Mouse (Mus musculus) bone marrow, adult 2 months (tissue): Measurements from ENCODE around the gene Sec16a.

ENCODE experiments used
- CTCF ChIP-seq: fragments of 200-500 bp; IDR thresholded peaks from 2 replicates; pipeline ENCODE4 v1.5.1; 2011; ENCODE audit warnings: low read length, control low read depth; ENCODE audit not compliant: control insufficient read depth, insufficient read depth
- POLR2A ChIP-seq: fragments of 200-500 bp; IDR thresholded peaks from 2 replicates; pipeline ENCODE4 v1.6.1; 2011; ENCODE audit warnings: low read depth, mild to moderate bottlenecking, control low read depth, low read length, borderline replicate concordance; ENCODE audit not compliant: control insufficient read depth

DNA sequence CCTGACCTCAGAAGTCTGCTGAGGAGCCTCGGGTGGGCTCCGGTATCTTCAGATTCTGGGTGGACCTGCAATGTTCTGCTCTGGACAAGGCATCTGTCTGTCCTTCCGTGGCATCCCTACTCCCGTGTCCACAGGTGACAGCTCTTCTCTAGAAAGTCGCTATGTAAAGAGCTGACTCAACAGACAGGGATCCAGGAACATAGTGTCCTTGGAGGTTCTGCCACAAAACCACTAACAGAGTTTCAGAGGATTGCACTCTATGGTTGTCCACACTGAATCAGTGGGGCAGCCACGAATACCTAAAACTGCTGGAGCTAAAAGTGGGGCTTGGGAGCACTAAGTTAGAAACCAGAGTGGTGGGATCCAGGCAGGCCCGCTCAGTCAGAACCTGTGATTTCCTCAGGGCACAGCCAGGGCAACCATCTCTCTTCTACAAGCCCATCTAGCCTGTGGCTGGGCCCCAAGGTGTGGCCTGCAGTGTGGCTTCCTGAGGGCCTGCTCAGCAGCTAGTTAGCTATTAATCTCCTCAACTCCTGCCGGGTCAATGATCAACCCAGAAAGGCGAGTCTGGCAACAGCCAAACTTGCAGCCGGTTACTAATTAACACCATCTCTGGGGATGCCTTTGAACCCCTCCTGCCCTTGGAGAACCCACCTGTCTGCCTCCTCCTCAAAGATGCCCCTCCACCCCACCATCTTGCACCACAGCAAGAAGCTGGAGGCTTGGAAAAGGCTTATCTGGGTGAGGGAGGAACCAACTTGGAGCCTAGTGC lies 36.9 kb upstream of the Sec16a start:
- TF ChIP-seq CTCF (no peak), POLR2A (no peak)
